Mouse (Mus musculus) effector memory CD4-positive, alpha-beta T cell, adult 5 months (primary cell): ENCODE results near the gene Phtf1. TPM values are rescaled to one million over a fixed set of nuclear protein-coding genes. Genes with fewer than 3 reads are reported as not detected.

Experiments
- polyA plus RNA-seq: library from polyadenylated mRNA; unstranded; fragments of 100-300 nt; shearing (Covaris generic); gene quantifications from one replicate; pipeline ENCODE4 v1.2.1, GENCODE M21; 2017

The Phtf1 gene
- polyA plus RNA-seq, result 40.0 TPM

GRCm38 (mm10) chr3:103967861-103968691 is at the start of gene Phtf1:
TSS of gene Phtf1 (plus strand) at chr3:103968110.

Other genes starting within 250 kb of the Phtf1 start
- gene Olfml3, start 230.1 kb upstream of the Phtf1 start, polyA plus RNA-seq, result not detected
- gene Gm10964, start 228.7 kb upstream of the Phtf1 start, polyA plus RNA-seq, result not detected
- 75.6 TPM for gene Hipk1, start 176.5 kb upstream of the Phtf1 start, polyA plus RNA-seq
- 12.3 TPM for gene Dclre1b, start 158.7 kb upstream of the Phtf1 start, polyA plus RNA-seq
- 19.5 TPM for gene Ap4b1, start 158.6 kb upstream of the Phtf1 start, polyA plus RNA-seq
- gene Gm43064, start 158.5 kb upstream of the Phtf1 start, polyA plus RNA-seq, result not detected
- 2.3 TPM for gene Bcl2l15, start 135.5 kb upstream of the Phtf1 start, polyA plus RNA-seq
- gene Ptpn22, start 108.3 kb upstream of the Phtf1 start, polyA plus RNA-seq, result 917 TPM
- 48.1 TPM for gene Rsbn1, start 54.0 kb upstream of the Phtf1 start, polyA plus RNA-seq